Mouse (Mus musculus) monocyte, adult 2 months (primary cell): ENCODE data around the gene Peak1.
"Not testable (repeated sequence)": the region's sequence is repeated elsewhere in the genome, so short reads cannot be mapped to it uniquely, and the experiment has no call there.

Experiments used
- DNase-seq, 2 experiments: peaks; one replicate each; pipeline ENCODE4 v3.0.0; 2022; ENCODE audit warnings: low spot score in 2 of 2, low read depth in 1 of 2

Gene Peak1

DNA sequence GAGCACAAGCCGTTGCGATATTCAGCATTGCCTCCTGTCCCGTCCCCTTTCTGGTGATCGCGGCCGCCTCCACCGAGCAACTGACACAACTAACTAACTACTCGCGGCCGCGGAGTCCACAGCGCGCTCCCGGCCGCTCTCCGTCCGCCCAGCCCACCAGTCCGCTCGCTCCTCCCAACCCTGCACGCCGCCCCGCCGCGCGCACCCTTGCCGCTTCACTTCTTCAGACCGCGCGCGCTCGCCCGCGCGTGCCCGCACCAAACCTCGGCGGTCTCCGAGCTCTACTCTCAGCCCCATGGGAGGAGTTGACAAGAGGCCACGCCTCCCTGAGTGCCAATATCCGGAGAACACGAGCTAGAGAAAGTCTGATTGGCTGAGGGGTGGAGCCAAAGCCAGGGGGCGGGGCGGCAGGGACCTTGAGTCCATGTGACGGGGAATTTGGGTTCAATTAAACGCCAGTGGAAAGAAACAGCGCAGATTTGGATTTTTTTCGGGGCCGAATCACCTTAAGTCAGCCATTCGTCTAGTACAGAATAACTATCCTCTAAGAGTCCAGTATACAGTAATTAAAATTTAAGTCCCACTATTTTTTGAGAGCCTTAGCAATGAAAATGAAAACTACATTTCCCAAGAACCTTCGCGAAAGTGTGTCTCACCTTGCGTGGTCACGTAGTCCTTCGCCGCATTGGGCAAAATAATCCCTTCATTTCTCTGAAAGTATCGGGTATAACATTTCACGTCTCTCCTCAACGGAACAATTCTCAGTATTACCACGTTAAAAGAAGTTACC is at the start of gene Peak1, which contains the start of gene Hmg20a:
TSS of gene Peak1 (minus strand) at position 120 of the 790 bp plus-strand sequence.
TSS of gene Hmg20a (plus strand) at position 662 of the 790 bp plus-strand sequence.
- DNase-seq: peak; percentile 100

DNA sequence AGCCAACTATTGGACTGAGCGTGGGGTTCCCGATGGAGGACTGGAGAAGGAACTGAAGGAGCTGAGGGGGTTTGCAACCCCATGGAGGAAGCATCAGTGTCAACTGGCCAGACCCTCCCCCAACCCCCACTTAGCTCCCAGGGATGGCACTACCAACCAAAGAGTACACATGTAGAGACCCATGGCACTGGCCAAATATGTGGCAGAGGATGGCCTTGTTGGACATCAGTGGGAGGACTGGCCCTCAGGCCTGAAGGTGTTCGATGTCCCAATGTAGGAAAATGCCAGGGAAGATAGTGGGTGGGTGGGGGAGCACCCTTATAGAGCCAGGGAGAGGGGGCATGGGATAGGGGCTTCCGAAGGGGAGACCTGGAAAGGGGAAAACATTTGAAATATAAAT is 48.4 kb upstream of the Peak1 start:
- DNase-seq: no peak

DNA sequence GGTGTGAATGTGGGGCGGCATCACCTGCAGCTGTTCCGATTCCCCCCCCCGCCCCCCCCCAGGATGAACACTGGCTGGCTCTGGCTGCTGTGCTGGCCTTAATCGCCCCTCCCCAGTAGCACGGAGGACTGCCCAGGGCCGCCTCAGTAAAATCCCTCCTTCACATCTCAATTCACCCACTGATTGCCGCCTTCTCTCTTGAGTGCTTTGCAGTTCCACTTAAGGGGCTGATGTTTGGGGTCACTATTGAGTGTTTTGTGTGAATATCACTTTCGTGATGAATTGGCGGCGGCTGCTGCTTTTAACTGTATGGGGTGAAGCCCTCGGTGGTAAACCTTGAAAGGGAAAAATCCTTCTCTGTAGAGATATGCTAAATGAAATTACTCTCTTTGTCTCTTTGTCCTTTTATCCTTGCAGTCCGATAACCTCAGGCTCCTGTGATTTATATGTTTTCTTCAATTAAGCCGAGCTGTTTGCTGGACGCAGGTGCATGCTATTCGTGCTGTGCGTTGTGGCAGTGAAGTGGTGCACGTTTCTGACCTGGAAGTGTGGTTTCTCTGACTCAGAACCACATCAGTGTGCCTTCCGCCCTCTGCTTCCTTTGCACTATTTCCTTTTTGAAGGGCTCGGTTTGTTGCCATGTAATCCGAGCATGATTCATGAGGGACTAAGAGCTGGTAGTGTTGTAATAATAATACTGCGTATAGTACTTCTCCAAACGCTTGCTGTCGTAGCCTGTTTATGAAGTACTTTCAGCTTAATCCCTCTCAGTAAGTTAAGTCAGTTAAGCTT is 47.2 kb upstream of the Peak1 start:
- peak; percentile 49 to 60 for DNase-seq

DNA sequence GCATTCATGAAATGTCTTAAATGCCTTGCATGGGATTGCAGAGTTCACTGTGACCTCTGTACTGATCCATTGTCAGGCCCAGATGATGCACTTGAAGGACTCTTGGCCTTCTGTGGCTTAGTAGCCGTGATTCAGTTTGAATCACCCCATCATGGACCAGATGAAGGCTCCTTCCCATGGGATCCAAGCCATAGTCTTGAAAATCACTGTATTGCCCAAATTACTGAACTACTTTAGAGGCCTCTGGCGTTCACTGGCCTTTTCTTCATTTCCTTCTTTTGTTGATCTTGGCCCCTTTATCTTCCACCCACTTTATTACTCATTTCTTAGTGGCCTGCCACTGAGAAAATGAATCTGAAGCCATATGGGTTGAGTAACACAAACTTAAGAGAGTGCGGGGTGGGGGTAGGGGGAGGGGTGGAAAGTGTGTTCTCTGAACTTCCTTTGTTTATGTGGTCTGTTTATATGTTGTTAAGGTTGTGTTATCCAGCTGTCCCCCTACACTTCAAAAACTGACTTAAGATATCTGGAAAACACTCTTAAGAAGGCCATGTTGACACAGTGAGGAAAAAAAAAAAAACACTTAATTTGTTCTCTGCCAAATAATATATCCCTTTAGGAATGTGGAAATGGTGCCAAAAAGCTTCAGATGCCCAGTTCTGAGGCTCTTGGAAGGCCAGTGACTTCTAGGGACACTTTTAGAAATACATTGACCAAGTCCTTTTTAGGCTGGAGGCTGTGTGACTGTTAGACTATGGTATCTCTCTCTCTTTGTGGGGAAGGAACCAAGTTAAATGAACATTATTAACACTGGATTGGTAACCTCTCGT is 46.0 kb upstream of the Peak1 start:
- DNase-seq: no peak

DNA sequence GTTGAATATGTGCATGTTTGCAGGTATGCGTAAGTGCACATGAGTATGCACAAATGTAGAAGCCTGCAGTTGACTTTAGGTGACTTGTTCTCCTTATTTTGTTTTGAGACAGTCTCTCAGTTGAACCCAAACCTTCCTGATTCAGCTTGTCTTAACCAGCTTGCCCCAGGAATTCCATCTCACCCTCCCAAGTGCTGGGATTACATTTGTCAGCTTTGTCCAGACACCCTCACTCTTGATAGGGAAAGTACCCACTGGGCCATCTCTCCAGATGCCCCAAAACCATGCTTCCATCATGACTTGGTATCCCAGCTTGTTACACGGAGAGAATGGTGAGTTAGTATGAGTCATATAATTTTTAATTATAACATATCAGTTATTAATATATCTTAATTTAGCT is 45.2 kb upstream of the Peak1 start:
- no peak for DNase-seq

DNA sequence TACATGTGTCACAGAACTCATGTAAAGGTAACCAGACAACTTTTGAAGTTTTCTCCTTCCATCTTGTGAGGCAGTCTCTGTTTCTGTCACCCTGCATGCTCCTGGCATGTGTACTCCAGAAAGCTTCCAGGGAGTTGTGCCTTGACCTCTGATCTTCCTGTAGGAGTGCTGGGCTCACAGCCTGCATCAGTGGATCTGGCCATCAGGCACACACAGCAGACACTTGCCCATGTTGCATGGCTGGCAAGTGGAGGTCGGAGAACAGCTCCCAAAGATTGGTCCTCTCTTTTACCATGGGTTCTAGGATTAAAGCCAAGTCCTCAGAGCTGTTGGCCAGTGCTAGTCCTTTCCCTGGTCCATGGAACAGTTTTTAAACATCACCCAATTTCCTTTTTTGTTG is 44.7 kb upstream of the Peak1 start:
- DNase-seq: no peak

DNA sequence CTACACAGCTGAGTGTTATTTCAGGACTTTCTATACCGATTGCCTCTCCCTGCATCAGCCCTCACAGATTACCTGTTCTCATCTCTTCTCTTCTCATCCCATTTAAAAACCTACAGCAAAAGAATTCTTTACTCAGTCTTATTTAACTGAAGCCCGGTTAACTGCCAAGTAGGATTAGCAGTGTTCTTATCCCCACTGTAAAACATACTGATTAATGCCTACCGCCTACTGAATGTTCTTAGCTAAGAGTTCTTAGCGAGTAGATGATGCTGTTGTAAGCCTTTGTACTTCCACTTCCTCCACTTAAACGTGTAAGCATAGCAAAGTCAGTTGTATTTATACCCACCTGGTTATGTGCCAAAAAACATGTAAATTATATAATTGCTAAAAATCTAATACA is 43.1 kb upstream of the Peak1 start:
- no peak for DNase-seq

DNA sequence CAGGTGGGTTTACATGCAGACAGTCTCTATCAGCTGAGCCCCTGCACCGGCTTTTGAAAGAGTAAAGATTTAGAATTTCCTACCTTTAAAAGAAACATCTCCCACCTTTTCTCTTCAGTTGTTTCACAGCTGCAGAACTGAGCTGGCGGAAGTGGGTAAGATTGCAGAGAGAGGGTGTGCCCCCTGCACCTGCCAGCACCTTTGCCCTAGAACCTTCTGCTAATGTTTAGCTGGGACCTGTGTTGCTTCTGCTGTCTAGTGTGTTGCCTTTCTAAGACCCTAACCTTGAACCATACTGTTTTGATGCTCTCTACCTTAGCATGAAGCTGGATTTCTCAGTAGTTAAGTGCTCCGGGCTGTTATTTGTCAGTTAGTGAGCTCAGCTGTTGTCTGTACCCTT is 38.6 kb upstream of the Peak1 start:
- DNase-seq: no peak

DNA sequence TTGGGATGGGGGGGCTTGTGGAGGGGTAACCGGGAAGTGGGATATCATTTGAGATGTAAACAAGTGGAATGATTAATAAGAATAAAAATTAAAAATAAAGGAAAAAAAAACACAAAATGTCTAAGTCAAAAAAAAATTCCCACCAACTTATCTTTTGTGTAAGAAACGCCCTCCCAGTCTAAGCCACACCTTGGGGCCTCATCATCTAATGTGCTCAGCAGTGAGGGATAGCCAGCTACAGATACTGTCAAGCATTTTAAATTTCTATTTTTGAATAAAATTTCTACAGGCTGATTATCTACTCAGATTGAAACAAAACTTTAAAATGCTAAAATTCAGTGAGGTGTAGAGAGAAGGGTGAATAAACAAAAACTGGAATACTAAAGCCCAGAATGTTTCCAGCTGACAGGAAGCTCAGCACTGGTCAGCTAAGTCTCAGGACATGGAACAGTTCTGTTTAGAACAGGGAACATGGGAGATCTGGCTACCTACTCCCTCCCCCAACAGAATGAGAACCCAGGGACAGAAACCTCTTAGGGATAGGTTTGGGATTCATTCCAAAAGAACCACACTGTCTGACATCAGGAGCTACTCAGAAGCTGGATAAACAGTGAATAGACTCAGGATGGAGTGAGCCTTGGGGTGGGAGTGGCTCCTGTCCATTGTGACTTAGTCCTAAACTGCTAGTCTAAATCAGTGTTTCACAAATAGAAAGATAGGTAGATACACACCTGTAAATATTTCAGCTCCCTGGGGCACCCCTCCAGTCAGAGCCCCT is 35.4 kb upstream of the Peak1 start:
- no peak for DNase-seq

DNA sequence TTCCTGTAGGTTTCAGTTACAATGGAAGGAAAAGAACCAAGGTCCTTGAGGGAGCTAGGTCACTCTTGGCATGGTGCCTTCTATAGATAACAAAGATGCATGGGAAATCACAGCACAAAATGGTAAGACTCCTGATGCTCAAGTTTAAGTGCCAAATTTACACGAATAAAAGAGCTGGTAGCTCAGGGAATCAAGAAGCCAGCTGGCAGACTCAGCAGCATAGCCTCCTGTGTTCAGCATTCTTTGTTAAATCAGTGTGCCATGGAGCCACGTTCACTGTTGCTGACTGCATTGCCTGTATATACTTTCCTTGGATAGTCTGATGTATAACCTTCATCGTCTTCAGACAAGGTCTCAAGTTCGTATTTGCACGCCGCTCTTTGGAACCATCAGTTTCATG is 33.7 kb upstream of the Peak1 start:
- no peak for DNase-seq

DNA sequence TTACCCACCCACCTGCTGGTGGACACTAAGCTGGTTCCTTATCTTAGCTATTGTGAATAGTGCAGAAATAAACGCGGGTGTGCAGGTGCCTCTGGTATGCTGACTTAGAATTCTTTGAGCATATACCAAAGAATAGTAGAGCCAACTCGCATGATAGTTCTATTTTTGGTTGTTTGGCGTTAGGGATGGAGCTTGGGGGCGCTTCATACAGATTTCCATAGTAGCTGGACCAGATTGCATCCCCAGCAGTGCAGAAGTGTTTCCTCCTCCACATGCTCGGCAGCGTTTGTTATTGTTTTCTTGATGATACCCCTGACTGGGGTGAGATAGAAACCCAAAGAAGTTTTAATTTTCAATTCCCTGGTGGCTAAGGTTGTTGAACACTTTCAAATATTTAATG is 21.8 kb upstream of the Peak1 start:
- DNase-seq: no peak

DNA sequence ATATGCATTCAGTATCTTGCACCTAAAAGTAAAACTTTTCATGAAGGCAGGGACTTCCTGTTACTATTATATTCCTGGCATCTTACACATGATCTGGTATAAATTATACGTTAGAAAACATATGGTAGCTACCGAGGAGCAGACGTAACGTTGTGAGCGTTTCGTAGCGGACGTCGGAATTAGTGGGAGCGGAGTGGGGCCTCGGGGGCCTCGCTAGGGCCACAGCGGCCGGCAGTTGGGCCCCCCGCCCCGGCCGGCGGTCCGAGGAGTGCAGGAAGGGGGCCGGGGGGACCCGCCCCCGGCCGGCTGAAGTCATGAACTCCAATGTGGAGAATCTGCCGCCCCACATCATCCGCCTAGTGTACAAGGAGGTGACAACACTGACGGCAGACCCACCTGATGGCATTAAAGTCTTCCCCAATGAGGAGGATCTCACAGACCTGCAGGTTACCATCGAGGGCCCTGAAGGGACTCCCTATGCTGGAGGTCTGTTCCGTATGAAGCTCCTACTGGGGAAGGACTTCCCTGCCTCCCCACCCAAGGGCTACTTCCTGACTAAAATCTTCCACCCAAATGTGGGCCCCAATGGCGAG is 19.5 kb upstream of the Peak1 start:
- not testable (repeated sequence) for DNase-seq

DNA sequence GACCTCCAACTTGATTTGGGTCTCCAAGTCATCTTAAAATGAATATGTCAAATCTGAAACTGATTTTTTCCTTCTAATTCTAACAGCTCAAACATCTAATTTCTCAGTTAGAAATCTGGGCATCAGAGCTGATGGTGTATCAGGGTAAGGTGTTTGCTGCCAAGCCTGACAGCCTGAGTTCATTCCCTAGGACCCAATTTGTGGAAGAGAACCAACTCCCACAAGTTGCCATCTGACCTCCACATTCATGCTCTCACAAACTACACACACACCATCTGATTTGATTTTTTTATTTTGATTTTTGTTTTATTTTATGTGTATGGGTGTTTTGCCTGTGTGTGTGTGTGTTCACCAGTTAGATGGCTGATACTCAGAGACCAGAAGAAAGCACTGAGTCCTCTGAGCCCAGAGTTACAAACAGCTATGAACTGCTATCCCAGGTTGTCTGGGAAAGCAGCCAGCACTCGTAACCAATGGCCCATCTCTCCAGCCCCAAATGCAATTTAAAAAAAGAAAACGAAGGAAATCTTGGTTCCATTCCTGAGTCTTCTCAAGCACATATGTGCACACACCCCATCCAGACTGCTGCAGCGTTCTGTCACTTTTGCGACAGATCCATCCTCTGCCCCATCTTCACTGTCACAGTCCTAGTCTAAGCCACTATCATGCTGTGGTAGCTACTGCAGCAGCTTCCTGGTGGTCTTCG is 18.1 kb upstream of the Peak1 start:
- DNase-seq: no peak

DNA sequence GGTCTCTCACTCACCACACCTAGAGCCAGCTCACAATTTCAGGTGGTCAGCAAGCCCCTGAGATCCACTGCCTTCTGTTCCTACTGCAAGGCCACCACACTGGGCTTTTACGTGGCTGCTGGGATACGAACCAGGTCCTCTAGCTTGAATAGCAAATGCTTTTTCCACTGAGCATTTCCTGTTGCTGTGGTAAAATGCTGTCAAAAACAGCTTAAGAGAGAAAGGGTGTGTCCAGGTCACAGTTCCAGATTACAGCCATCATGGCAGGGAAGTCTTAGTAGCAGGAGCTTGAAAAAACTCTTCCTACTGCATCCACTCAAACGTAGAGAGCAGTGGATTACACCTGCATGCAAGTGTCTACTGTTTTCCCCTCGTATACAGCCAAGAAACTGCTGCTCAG is 7.0 kb upstream of the Peak1 start:
- DNase-seq: no peak

DNA sequence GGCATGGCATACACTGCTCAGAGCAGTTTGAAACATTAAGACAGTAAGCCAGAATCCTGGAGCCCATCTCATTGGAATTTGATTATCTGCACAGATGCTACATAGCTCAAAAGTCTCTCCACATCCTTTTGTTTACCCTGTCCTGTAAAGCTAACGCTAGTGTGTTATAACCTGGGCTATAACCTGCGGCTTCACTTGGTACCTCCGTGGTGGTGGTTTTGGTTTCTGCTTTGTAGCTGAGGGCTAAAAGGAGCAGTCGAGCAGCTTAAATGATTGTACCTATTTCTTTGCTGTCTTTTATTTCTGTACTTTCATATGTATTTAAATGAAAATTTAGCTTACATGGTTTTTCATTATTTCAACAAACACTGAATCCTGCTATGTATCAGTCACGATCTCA is 4.1 kb upstream of the Peak1 start:
- no peak for DNase-seq

DNA sequence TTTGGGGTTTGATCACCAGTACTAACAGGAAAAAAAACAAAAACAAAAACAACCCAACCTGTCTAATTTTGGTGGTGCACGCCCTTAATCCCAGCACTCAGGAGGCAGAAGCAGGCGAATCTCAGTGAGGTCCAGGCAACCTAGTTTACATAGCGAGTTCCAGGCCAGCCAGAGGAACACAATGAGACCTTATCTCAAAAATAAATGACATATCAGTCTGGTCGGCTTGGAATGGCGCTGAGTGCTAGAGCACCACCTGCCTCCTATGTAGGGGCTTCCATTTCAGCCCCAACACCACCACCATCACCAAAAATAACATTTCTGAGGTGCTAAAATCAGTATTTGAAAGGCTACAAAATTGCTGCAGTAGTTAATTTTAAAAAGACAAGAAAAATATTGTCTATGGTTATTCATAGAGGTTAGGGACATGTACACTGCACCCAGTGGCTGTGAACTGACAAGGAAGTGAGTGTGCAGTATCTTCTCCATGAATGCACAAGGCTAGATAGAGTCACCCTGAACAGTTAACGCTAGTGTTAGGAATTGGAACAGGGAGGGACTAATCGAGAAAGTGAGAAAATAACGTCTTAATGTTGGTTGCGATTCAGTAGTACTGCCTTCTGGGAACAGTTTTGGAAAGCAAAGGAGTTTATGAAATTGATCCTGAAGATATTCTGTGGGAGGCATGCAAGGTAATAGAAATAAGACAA is 3.2 kb upstream of the Peak1 start:
- no peak for DNase-seq

DNA sequence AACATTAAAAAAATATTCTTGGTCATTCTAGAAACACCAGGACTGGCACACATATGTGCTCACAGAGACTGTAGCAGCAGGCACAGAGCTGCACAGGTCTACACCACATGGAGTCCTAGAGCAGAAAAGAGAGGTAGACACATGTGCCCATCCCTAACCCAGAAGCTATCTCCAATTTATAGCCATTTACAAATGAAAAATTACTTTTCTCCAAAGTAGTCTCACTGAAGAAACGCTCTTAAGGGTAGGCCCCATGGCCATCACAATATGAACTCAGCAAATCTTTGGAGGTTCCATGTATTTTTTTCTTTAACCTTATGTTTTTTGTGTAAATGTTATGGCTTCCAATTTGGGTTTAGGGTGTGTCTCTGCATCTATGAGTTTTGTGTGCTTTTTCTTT is 2.4 kb upstream of the Peak1 start:
- DNase-seq: no peak

DNA sequence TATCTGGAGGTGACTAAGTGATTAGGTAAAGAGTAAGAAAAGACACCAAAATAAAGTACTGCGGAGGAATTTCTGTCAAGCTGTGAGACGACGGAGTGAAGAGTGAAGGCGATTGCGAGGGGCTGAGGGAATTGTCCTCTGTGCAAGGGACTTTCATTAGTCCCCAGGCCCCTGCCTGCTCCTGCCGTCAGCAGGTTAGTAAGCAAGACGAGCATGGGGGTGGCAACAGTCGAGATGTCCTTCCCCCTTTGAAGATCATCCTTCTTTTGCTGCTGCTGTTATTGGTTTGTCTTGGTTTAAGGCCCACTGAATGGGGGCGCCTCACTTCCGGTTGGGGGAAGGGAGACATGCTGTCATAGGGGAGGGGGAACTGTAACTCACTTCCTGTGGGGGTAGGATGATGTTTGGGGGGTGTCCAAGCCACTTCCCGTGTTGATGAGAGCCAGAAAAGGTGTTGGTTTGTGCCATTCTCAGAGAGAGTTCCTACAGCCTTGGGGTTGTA is 922 bp upstream of the Peak1 start:
- DNase-seq: peak; percentile 31 to 67

DNA sequence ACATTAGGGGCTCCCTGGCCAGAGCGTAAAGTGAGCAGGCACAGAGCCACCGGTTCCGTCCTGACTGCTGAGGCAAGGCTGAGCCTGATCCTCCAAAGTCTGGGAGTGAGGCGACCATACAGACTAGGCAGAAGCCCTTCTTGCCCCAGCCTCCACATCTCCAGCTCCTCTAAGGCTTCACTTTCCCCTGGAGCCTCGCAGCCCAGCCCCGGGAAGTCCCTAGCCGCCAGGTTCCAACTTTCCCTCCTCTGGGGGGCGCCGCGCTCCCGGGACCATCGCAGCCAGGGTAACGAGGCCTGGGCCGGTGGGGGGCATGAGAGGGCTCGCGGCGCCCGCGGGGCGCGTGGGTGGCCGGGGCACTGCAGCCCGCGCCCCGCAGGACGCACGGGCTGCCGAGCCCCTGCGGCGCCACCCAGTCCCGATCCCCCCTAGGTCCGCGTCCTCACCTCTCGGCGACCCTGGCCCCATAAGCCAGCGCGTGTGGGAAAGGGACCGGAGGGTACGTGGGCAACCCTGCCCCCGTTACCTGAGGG is 386 bp downstream of the Peak1 start:
- DNase-seq: peak; percentile 40 to 68
